Mouse (Mus musculus) Patski (cell line): ENCODE measurements at regions not wholly inside any gene's neighbourhood (a gene's known extent, or its start where the extent isn't known, plus 50 kb on each side); places are given as distances from the start of the nearest gene placed in this dataset.

Source experiments
- ATAC-seq: fragments of 100-300 bp; one replicate; pipeline ENCODE4 v1.8.0; 2021
- CTCF ChIA-PET: fragments of 350-600 bp; sonication (Branson Sonifier 250); formaldehyde crosslinking; loops from one replicate; lab custom pipeline; 2022; ENCODE audit warnings: inconsistent platforms; lab: Charles Lee
- POLR2A ChIA-PET: fragments of 350-600 bp; sonication (Branson Sonifier 250); formaldehyde crosslinking; loops from one replicate; lab custom pipeline; 2022; ENCODE audit warnings: antibody characterized with exemption, inconsistent platforms; lab: Charles Lee
- DNase-seq: peaks from one replicate; pipeline ENCODE4 v3.0.0-alpha.2; 2011; ENCODE audit warnings: low read depth, low spot score
- H3K27me3 ChIP-seq: fragments of 371-371 bp; one replicate; pipeline ENCODE4 v1.5.1; 2021
- CTCF ChIP-seq: fragments of 100-300 bp; IDR thresholded peaks from one replicate; pipeline ENCODE4 v1.5.1; 2021
- in situ Hi-C: fragments of 300-500 bp; cut with MboI; formaldehyde crosslinking; loops from 3 replicates; pipeline ENCODE4 v1.11.1; 2018; ENCODE audit warnings: low pct_unique_long_range_greater_than_20kb, mixed read lengths

- TF ChIP-seq CTCF = no peak
- ChIA-PET POLR2A (no interaction called here), CTCF (no interaction called here)
- ATAC-seq (no peak), DNase-seq (no peak)
- in situ Hi-C loops = no loop called here
- no peaks in the 10 kb centered on the region for H3K27me3 ChIP-seq
Observed at GRCm38 (mm10) chr11:92354160-92354559, 743.7 kb upstream of the Car10 start.

GRCm38 (mm10) chr11:92336545-92336944 lies 759.2 kb upstream of the Kif2b start:
- in situ Hi-C loops = no loop called here
- H3K27me3 ChIP-seq = no peaks in the 10 kb centered on the region
- ChIA-PET CTCF (interaction anchor here (1.0 kb wide), 1 partner anchor 25 kb away, joined by 4 read pairs; no protein-coding TSS in a partner anchor), POLR2A (no interaction called here)
- TF ChIP-seq CTCF = no peak
- ATAC-seq (no peak), DNase-seq (no peak)

GRCm38 (mm10) chr11:92335306-92335705 lies 757.9 kb upstream of the Kif2b start:
- ChIA-PET CTCF (no interaction called here), POLR2A (interaction anchor here (0.6 kb wide), 1 partner anchor 1284 kb away, joined by 4 read pairs; no protein-coding TSS in a partner anchor)
- in situ Hi-C loops = no loop called here
- H3K27me3 ChIP-seq = no peaks in the 10 kb centered on the region
- no peak for DNase-seq
- no peak for TF ChIP-seq CTCF
- ATAC-seq = no peak

- DNase-seq = no peak
- H3K27me3 ChIP-seq = no peaks in the 10 kb centered on the region
- in situ Hi-C loops = no loop called here
- ChIA-PET POLR2A (no interaction called here), CTCF (interaction anchor here (1.3 kb wide), 1 partner anchor 16 kb away, joined by 3 read pairs; no protein-coding TSS in a partner anchor)
- ATAC-seq = no peak
- TF ChIP-seq CTCF = no peak
Observed at GRCm38 (mm10) chr11:92303052-92303451, 725.7 kb upstream of the Kif2b start.
